Mouse (Mus musculus) monocyte, adult 5-6 weeks (primary cell): ENCODE measurements around the gene Pus3. TPM values are rescaled to one million over a fixed set of nuclear protein-coding genes. Genes with fewer than 3 reads are reported as not detected.
"Not testable (repeated sequence)": the region's sequence is repeated elsewhere in the genome, so short reads cannot be mapped to it uniquely, and the experiment has no call there.

Source experiments
- ATAC-seq: fragments of 153-309, 156-312 bp; replicated peaks from 2 replicates; pipeline ENCODE4 v1.8.0; 2017; ENCODE audit warnings: mild to moderate bottlenecking; ENCODE audit not compliant: low TSS enrichment, insufficient number of reproducible peaks, severe bottlenecking, poor library complexity, low FRiP score
- total RNA-seq: library from RNA; stranded (forward); fragments of 200-1000, 200-491, 200-594 nt; gene quantifications from 3 replicates; pipeline ENCODE4 v1.2.3, GENCODE M21; 2017

The Pus3 gene
- total RNA-seq, 1 experiment from 2014 or later, result 17.2 TPM

GRCm38 (mm10) chr9:35607647-35608405 is 49.4 kb downstream of the Pus3 start:
- ATAC-seq, result no peak

- ATAC-seq, result no peak
Measured at GRCm38 (mm10) chr9:35611841-35612240, 53.4 kb downstream of the Pus3 start, which contains the start of gene Pate4. TSS of gene Pate4 (minus strand) at chr9:35611941.

GRCm38 (mm10) chr9:35614005-35614404 is 55.6 kb downstream of the Pus3 start:
- ATAC-seq, result no peak

- ATAC-seq, result not testable (repeated sequence)
Measured at GRCm38 (mm10) chr9:35616784-35617183, 58.4 kb downstream of the Pus3 start.

Other genes with a start within 250 kb of the Pus3 start
- 0.19 to 0.68 TPM in 2 of 3 replicates, not detected in the other for gene Cdon, start 137.5 kb upstream of the Pus3 start, total RNA-seq
- gene Gm1113, start 40.3 kb upstream of the Pus3 start, total RNA-seq, result not detected in 3 replicates
- gene Ddx25, start 67 bp upstream of the Pus3 start, total RNA-seq, result 0.10 to 0.64 TPM (median 0.57 TPM) in 3 replicates
- gene Pate2, start 11.7 kb downstream of the Pus3 start, total RNA-seq, result not detected in 3 replicates
- 8.4 to 10.2 TPM (median 9.8 TPM) in 3 replicates for gene Hyls1, start 11.8 kb downstream of the Pus3 start, total RNA-seq
- not detected in 3 replicates for gene Pate4, start 53.3 kb downstream of the Pus3 start, total RNA-seq
- gene Pate3, start 89.6 kb downstream of the Pus3 start, total RNA-seq, result not detected in 3 replicates
- gene Pate1, start 128.8 kb downstream of the Pus3 start, total RNA-seq, result not detected in 3 replicates
- not detected in 3 replicates for gene Gm17677, start 182.5 kb downstream of the Pus3 start, total RNA-seq
- gene Gm17727, start 219.5 kb downstream of the Pus3 start, total RNA-seq, result not detected in 3 replicates
- not detected in 3 replicates for gene Gm27235, start 231.5 kb downstream of the Pus3 start, total RNA-seq
- gene D730048I06Rik, start 231.5 kb downstream of the Pus3 start, total RNA-seq, result not detected in 3 replicates